In genomic region chr12:41647675-41648074, GRCm38 (mm10) we compare ENCODE assay signal across 20 mouse cellular contexts.
DNase-seq lines count a peak whose midpoint lies in the region; ATAC-seq lines count a peak whose summit lies in the region.
"Had no signal": no experiment of that assay in that cellular context is flagged by ENCODE, and none has a peak within 500 bp of the region (broad histone marks: within the 10 kb centered on the region; RNA-seq: fewer than 3 reads in every experiment).

No protein-coding gene starts in this region.

- H3K27me3 ChIP-seq in hindbrain, embryonic 10.5 days (ENCODE audit: insufficient read depth, poor library complexity, severe bottlenecking) = no peaks in the 10 kb centered on the region
- H3K27me3 ChIP-seq in hindbrain, embryonic 14.5 days (ENCODE audit: control insufficient read depth, insufficient read depth, low read length) = no peaks in the 10 kb centered on the region
- no peaks in the 10 kb centered on the region for H3K27me3 ChIP-seq in midbrain, embryonic 12.5 days
- H3K27me3 ChIP-seq in midbrain, embryonic 15.5 days (replicated peaks) = no peaks in the 10 kb centered on the region
- H3K27me3 ChIP-seq: embryonic facial prominence, embryonic 15.5 days; forebrain, embryonic 15.5 days; heart, embryonic 15.5 days had no signal

- peaks cover 47% of the 10 kb centered on the region for H3K4me1 ChIP-seq in hindbrain, embryonic 10.5 days (replicated peaks)
- H3K4me1 ChIP-seq in hindbrain, embryonic 14.5 days (replicated peaks; ENCODE audit: control insufficient read depth, insufficient read depth, low read length) = peaks cover 13% of the 10 kb centered on the region; the same call in 1 of the 2 replicates
- H3K4me1 ChIP-seq in midbrain, embryonic 12.5 days = peaks cover 42% of the 10 kb centered on the region
- peaks cover 20% of the 10 kb centered on the region for H3K4me1 ChIP-seq in midbrain, embryonic 15.5 days

- H3K4me3 ChIP-seq in hindbrain, embryonic 10.5 days = no peak overlapping the region
- no peak overlapping the region for H3K4me3 ChIP-seq in hindbrain, embryonic 14.5 days (replicated peaks; ENCODE audit: low read length)
- H3K4me3 ChIP-seq in midbrain, embryonic 12.5 days = no peak overlapping the region
- H3K4me3 ChIP-seq in midbrain, embryonic 15.5 days = no peak overlapping the region
- H3K4me3 ChIP-seq: embryonic facial prominence, embryonic 15.5 days; erythroblast, embryonic 14.5 days; forebrain, embryonic 15.5 days; heart, embryonic 15.5 days had no signal

- 77% methylated on average over 2 of the region's 2 CpGs for WGBS in hindbrain, embryonic 10.5 days
- WGBS in hindbrain, embryonic 14.5 days = 79% methylated on average over 2 of the region's 2 CpGs
- WGBS in midbrain, embryonic 12.5 days = 88% methylated on average over 2 of the region's 2 CpGs
- 80% methylated on average over 2 of the region's 2 CpGs for WGBS in midbrain, embryonic 15.5 days

- H3K36me3 ChIP-seq in hindbrain, embryonic 10.5 days = no peaks in the 10 kb centered on the region
- no peaks in the 10 kb centered on the region for H3K36me3 ChIP-seq in hindbrain, embryonic 14.5 days (replicated peaks; ENCODE audit: control insufficient read depth, insufficient read depth)
- no peaks in the 10 kb centered on the region for H3K36me3 ChIP-seq in midbrain, embryonic 12.5 days
- no peaks in the 10 kb centered on the region for H3K36me3 ChIP-seq in midbrain, embryonic 15.5 days (replicated peaks)
- H3K36me3 ChIP-seq: embryonic facial prominence, embryonic 15.5 days; forebrain, embryonic 15.5 days; G1E; heart, embryonic 15.5 days had no signal

- no peak for DNase-seq in hindbrain, embryonic 10.5 days (ENCODE audit: low spot score)
- no peak for DNase-seq in hindbrain, embryonic 14.5 days (ENCODE audit: low spot score)
- peak; percentile 23 for DNase-seq in CD4-positive, CD25-positive, alpha-beta regulatory T cell, adult 2 months (ENCODE audit: low read depth, low spot score)
- DNase-seq in left cerebral cortex, adult 11 months (ENCODE audit: low spot score) = no peak
- DNase-seq: adrenal gland, postnatal 10 days; cerebellum, adult 11 months; cerebellum, adult 8-10 months; gastrocnemius, postnatal 10 days; heart, adult 18-20 months; heart, postnatal 14 days had no signal

- peak overlapping the region; percentile 81 for H3K27ac ChIP-seq in hindbrain, embryonic 10.5 days
- H3K27ac ChIP-seq in hindbrain, embryonic 14.5 days = no peak overlapping the region
- H3K27ac ChIP-seq in midbrain, embryonic 12.5 days (replicated peaks) = peak overlapping the region; percentile 56
- no peak overlapping the region for H3K27ac ChIP-seq in midbrain, embryonic 15.5 days
- H3K27ac ChIP-seq: embryonic facial prominence, embryonic 15.5 days; heart, embryonic 15.5 days; hindbrain, postnatal 0 days had no signal

- no peaks in the 10 kb centered on the region for H3K9me3 ChIP-seq in hindbrain, embryonic 10.5 days
- no peaks in the 10 kb centered on the region for H3K9me3 ChIP-seq in hindbrain, embryonic 14.5 days (ENCODE audit: control insufficient read depth, low read length)
- H3K9me3 ChIP-seq in midbrain, embryonic 12.5 days = no peaks in the 10 kb centered on the region
- H3K9me3 ChIP-seq in midbrain, embryonic 15.5 days = no peaks in the 10 kb centered on the region
- H3K9me3 ChIP-seq: embryonic facial prominence, embryonic 15.5 days; forebrain, embryonic 15.5 days; G1E; heart, embryonic 15.5 days had no signal

- H3K4me2 ChIP-seq in hindbrain, embryonic 14.5 days (replicated peaks) = no peak overlapping the region
- no peak overlapping the region for H3K4me2 ChIP-seq in midbrain, embryonic 12.5 days (replicated peaks)
- H3K4me2 ChIP-seq in midbrain, embryonic 15.5 days = no peak overlapping the region
- H3K4me2 ChIP-seq: embryonic facial prominence, embryonic 15.5 days; forebrain, embryonic 15.5 days; heart, embryonic 11.5 days; heart, embryonic 15.5 days had no signal

- H3K9ac ChIP-seq in hindbrain, embryonic 14.5 days = no peak overlapping the region
- H3K9ac ChIP-seq in midbrain, embryonic 12.5 days (replicated peaks) = no peak overlapping the region
- H3K9ac ChIP-seq in midbrain, embryonic 15.5 days = no peak overlapping the region
- H3K9ac ChIP-seq: embryonic facial prominence, embryonic 15.5 days; forebrain, embryonic 15.5 days; heart, embryonic 15.5 days had no signal

- ATAC-seq in hindbrain, embryonic 14.5 days (ENCODE audit: low FRiP score) = no peak
- ATAC-seq in midbrain, embryonic 12.5 days (ENCODE audit: low FRiP score, low read depth) = no peak; the same call in 1 of the 2 replicates
- no peak for ATAC-seq in midbrain, embryonic 15.5 days (replicated peaks)
- peak; percentile 61 for ATAC-seq in inflammation-experienced regulatory T-cells, adult 6 months

Comparison
In these comparisons a context has a peak if more than half of its experiments do, and no peak if none do; other contexts are left out.
1. H3K27ac ChIP-seq: peak in hindbrain, embryonic 10.5 days (single experiment) and midbrain, embryonic 12.5 days (single experiment); none in hindbrain, embryonic 14.5 days (single experiment) and midbrain, embryonic 15.5 days (single experiment).